Mouse (Mus musculus): ENCODE measurements around the gene Def6.

Gene Def6

GRCm38 (mm10) chr17:28244214-28244613 lies 36.6 kb downstream of the Def6 start:
- DNase-seq: no peak

- DNase-seq: no peak
Measured at GRCm38 (mm10) chr17:28244714-28245113, 37.1 kb downstream of the Def6 start.

- DNase-seq: no peak
Measured at GRCm38 (mm10) chr17:28246640-28247039, 39.1 kb downstream of the Def6 start.

- DNase-seq: no peak
Measured at GRCm38 (mm10) chr17:28247613-28248012, 40.0 kb downstream of the Def6 start.

- no peak for DNase-seq
Measured at GRCm38 (mm10) chr17:28249062-28249461, 41.5 kb downstream of the Def6 start.

- no peak for DNase-seq
Measured at GRCm38 (mm10) chr17:28251579-28252280, 44.2 kb downstream of the Def6 start.

GRCm38 (mm10) chr17:28252281-28252648 lies 44.7 kb downstream of the Def6 start:
- DNase-seq: no peak

GRCm38 (mm10) chr17:28253216-28253615 lies 45.6 kb downstream of the Def6 start:
- DNase-seq: no peak

- DNase-seq: no peak
Measured at GRCm38 (mm10) chr17:28254804-28255203, 47.2 kb downstream of the Def6 start.

GRCm38 (mm10) chr17:28255651-28256050 lies 48.1 kb downstream of the Def6 start:
- no peak for DNase-seq

GRCm38 (mm10) chr17:28256651-28257328 lies 49.2 kb downstream of the Def6 start:
- DNase-seq: peak; percentile 48 to 77

GRCm38 (mm10) chr17:28258325-28258724 lies 50.7 kb downstream of the Def6 start:
- no peak for DNase-seq

- no peak for DNase-seq
Measured at GRCm38 (mm10) chr17:28259890-28260542, 52.4 kb downstream of the Def6 start.

- DNase-seq: no peak
Measured at GRCm38 (mm10) chr17:28260543-28260909, 52.9 kb downstream of the Def6 start.

- DNase-seq: no peak
Measured at GRCm38 (mm10) chr17:28261795-28262194, 54.2 kb downstream of the Def6 start.

- DNase-seq: no peak
Measured at GRCm38 (mm10) chr17:28263181-28263894, 55.8 kb downstream of the Def6 start.

GRCm38 (mm10) chr17:28267251-28267650 lies 59.7 kb downstream of the Def6 start:
- no peak for DNase-seq

GRCm38 (mm10) chr17:28270165-28270564 lies 62.6 kb downstream of the Def6 start:
- peak in 1 of 2 experiments; percentile 43 for DNase-seq

GRCm38 (mm10) chr17:28271537-28272266 lies 64.1 kb downstream of the Def6 start:
- DNase-seq: no peak

GRCm38 (mm10) chr17:28272281-28272680 lies 64.7 kb downstream of the Def6 start:
- no peak for DNase-seq

- no peak for DNase-seq
Measured at GRCm38 (mm10) chr17:28272837-28273236, 65.3 kb downstream of the Def6 start.

GRCm38 (mm10) chr17:28274739-28275138 lies 67.2 kb downstream of the Def6 start:
- no peak for DNase-seq

GRCm38 (mm10) chr17:28277226-28277625 lies 69.6 kb downstream of the Def6 start:
- DNase-seq: no peak
